Mouse (Mus musculus) liver (tissue): ENCODE results near the gene Ctdspl.
A peak's percentile ranks its signal among the peaks of the same experiment; 100 is the strongest.

Experiments
- DNase-seq: peaks from one replicate; pipeline ENCODE4 v3.0.0-alpha.2; 2020; ENCODE audit warnings: mixed read lengths

The Ctdspl gene

DNA sequence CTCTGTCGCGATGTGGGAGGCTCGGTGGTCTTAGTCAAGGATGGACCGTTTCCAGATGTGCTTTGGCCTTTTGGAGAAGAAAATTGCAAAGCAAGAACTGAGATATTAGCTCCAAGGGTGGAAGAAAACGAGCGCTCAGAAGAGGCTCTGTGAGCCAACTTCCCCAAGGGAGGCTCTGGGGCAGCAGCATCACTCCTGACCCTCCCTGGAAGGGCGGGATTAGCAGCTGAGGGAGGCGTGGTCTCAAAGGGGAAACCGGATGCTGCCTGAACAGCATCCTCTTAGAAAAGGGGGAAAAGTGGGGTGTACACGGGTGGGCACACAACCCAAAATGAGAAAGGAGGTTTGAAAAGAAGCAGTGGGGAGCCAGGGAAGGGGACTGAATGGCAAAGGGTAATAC, 23.8 kb downstream of the Ctdspl start:
- DNase-seq, result no peak

DNA sequence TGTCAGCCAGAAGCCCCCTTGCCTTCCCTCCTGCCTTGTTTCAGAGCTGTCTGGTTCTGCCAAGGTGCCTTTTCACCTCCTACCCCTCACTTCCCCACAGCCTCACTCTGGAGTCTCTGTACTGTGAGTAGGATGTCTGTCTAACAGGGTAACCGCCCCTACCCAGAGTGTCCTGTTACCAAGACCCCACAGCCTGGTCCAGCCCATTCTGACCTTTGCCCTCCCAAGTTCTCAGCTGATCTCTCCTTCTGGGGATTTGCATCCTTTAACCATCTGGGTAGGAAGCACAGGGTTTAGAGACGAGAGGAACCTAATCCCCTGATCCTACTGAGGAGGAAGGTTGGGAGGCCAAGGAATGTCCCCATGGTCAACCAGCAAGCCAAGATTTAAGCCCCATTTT, 24.5 kb downstream of the Ctdspl start:
- DNase-seq, result no peak

DNA sequence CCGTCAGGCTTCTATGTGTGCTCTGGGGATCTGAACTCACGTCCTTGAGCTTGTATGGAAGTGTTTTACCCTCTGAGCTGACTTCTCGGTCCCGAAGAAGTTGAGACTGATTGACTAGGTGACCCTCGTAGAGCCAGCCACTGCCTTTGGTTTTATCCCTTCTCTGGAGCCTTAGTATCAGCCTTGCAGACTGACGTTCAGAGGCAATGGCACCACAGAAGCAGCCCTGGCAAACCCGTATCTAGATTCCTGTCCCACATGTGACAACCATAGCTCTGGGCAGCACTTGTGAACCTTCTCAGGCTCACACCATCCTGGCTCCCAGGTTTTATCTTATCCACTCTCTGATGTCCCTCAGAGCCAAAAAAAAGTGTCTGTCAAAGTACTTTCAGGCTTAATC, 25.1 kb downstream of the Ctdspl start:
- DNase-seq, result no peak

DNA sequence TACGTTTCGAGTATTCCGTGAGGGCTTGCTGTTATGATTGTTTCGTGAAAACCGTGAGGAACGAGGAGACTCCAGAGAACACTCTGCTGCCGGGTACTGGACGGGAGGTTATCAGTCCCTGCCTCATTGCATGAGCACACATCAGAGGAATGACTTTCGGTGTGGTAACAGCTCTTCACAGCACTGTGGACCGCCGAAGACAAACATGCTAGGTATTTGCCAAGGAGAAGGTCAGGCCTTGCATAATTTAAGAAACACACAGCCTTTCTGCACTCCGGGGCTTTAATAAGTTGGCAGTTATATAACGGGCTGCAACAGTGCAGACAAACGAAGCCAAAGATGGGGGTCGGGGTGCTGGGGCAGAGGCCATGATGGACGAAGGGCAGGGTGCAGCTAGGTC, 25.9 kb downstream of the Ctdspl start:
- no peak for DNase-seq

DNA sequence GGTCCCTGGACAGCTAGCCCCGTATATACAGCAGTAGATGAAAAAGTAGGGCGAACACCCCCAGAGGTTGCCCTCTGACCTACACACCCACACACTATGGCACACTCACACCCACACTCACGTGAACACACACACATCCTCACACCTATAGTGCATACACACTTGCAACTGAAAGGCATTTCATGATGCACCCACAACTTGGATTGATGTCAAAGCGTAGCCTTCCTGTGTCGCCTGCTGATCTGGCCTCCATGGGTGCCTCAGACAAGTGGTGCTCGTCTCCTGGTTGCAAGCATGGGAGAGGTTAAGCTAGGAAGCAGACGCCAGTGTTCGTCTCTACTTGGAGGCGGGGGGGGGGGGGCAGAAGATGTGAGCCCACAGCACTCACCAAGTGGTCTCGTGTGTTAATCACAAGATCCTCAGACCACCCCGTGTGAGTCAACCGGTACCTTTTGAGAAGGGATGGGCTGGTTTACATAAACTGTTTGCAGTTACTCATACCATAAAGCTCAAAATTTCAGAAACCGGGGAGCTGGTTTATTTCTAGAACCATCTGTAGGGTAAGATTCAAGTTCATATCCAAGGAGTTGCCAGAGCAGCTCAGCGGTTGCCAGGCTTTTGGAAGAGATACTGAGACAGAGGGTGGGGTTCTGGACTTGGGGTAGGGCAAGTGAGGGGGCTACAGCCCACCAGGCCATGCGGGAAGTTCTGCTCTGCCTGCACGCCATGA, 27.4 kb downstream of the Ctdspl start:
- no peak for DNase-seq

DNA sequence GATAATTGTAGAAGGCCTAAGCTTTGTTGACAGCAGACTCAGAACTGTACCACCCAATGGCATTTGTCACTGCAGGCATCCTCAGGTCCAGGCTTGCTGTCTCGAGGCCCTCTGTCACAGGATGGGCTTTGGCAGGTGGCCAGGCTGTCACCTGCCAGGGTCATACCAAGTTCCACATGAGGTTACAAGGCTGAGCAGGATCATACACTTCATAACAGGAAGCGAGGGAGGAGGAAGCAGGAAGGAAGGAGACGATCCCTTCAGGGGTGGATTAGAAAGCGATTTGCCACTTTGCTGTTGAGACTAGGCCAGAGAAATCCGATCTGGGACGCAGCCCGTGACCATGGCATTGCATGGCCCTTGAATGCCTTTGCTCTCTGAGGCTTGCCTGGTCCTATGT, 32.5 kb downstream of the Ctdspl start:
- no peak for DNase-seq

DNA sequence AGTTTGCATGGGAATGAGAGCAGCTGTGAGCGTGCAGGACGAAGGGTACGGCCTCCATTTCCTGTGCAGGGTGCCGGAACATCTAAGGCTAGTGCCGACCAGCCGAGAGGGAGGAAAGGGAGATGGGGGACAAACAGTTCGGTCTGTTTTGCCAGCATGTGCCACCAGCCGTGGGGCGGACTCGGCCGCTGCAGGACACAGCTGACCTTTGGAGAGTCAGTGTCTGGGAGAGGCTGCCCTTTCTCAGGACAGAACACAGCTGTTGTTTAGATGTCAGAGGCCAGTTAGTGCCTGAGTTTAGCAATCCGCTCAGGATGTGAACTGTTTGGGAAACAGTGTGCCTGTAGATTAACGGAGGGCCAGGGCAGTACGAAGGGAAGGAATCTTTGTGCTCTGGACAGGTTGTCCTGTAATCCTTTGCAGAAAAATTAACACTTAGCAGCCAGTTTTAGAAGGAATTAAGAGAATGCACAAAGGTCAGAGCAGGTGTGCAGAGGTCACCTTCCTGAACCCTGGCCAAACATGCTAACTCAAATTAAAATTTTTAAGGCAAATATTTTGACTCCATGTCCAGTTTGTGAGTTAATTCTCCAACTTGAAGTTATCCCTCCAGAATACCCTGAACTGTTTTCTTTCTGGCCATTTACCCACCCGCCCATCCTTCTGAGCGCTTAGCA, 34.3 kb downstream of the Ctdspl start:
- peak; percentile 28 for DNase-seq

DNA sequence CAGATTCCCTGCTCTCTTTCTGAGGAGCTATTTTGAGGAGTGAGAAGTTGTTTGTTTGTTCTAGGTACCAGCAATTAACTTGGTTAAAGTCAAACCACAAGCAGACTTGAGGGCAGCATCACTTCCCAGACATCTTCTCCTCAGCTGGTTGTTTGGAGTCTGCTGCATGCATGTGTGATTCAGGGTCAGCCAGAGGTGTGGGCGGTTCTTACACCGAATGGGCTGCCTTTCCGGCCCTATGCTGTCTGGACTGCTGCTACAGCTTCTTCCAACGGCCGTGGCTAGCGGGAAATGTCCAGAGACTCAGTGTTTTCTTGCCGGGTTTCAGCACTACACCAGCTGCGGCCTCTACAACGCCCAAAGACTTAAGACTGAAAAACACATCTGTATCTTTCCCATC, 36.9 kb downstream of the Ctdspl start:
- no peak for DNase-seq

DNA sequence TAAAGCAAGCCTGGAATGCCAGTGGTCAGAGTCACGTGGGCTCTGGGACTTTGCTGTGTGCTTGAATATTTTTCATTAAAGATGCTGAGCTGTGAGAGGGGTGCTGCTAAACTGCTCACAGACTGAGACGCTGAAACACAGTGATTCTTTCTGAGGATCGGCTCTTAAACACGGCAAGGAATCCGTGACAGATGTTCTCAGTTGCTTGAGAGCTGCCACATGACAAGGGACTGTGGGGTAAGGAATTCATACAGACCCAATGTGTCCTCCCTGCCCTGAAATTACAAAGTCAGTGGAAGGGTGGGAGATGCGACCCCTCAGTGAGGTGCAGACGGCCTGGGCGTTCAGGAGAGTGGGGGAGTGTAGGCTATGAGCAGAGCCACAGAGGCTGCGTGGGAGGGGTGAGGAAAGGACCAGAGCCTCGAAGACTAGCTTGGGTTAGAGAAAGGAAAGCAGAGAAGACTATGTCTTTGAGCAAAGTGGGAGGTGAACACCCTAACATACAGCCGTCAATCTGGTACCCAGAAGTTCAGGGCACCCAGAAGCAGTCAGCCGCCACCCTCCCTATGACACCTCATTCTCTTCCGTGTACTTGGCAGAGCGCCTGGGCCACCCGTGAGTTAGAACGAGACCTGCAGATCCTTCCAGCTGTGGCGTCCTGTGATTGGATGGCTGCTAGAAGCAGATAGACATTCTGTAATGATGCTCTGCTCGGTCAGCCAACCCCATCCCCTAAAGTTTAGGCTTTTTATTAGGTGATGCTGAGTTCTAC, 38.2 kb downstream of the Ctdspl start:
- DNase-seq, result no peak

DNA sequence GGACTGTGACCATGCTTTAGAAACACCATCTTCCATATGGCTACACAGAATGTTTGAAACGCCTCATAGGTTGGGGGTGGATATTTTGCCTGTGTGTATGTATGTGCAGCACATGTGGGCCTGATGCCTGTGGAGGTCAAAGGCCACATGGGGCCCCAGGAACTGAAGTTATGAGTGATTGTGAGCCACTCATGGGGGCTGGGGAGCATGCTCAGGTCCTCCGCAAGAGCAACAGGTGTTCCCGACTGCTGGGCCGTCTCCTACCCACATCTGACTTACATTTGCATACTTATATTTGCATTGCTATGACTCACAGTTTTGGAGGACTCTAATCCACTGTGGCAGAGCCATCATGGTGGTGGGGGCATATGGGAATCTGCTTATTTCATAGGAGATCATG, 43.6 kb downstream of the Ctdspl start:
- DNase-seq, result no peak

DNA sequence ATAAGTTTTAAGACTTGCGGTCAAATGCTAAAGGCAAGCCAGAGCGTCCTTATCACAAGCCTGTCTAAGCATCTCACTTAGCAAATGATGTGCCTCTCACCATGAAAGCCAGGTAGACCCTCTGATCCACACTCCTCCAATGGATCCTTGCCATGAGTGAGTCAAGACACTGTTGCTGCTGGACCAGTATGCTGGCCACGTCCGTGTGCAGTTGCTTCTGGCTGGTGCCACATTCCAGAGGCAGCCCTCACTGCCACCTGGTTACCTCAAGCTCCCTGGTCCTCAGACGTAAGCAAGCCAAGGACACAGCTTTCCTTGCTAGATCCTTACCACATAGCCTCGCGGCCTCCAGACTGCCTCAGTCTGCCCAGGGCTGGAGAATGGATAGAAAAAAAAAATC, 46.8 kb downstream of the Ctdspl start:
- DNase-seq, result no peak

DNA sequence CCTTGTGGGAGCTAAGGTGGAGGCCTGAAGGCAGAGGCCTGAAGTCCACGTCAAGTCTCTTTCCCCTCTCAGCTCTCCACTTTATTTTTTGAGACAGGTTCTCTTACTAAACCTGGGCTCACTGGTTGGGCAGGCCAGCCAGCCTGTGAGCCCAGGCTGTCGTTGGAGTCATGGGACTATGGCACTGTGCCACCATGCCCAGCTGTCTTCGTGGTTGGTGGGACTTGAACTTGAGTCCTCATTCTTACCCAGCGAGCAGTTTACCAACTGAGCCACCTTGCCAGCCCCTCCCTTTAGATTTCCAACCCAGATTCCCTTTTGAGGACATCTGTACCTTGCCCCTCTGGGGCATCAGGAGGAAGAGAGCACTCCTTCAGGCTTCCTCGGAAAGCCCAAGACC, 47.3 kb downstream of the Ctdspl start:
- no peak for DNase-seq

DNA sequence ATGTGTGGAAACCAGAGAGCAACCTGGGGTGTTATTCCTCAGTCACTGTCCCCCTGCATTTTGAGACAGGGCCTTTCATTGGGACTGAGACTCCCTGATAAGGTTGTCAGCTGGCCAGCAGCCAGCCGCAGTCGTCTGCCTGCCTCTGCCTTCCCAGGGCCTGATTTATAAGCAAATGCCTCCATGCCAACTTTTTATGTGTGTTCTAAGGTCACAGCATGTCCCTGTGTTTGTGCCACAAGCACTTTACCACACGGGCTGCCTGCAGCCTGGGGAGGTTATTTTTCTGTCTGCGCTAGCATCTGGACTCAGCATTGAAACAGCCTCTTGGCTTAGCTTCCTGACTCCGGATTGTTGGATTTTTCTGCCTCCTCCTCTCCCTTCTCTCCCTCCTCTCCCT, 47.9 kb downstream of the Ctdspl start:
- DNase-seq, result no peak

DNA sequence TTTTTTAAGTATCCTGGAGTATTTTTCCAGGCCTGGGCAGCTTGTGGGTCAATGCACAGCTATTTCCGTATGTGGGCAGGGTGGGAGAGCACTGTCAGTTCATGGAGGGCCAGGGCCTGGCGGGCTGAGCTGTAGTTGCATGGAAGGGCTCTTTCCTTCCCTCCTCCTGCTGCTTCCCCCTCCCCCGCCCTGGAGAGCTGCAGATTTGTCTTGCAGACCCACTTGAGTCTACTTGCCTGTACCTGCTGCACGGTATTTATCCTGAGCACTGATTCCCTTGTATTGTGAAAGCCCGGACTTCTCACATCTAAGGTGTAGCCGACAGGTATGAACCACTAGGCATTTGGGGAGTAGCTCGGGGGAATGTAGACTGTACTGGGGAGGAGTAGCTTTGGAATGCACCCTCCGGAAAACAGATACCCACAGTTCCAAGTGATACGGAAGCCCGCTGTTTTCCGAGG, 49.0 kb downstream of the Ctdspl start:
- no peak for DNase-seq

DNA sequence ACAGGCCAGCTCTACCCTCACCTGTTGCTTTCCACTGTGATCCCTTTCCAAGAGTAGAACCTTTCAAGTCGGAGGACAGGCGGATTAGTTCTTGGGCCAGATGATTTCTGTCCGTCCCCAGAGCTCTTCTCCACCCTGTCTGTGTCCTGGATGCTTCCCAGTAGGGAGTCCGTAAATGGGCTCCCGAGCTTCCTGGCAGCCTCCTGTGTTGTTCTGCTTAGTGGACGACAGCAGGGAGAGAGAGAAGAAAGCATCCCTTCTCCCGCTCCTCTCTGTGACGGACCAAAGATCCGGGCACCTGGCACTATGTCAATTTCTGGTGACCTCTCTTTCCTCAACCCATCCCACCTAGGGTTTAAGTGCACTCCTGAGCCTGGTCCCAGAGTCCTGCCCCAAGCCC, 49.5 kb downstream of the Ctdspl start:
- no peak for DNase-seq

DNA sequence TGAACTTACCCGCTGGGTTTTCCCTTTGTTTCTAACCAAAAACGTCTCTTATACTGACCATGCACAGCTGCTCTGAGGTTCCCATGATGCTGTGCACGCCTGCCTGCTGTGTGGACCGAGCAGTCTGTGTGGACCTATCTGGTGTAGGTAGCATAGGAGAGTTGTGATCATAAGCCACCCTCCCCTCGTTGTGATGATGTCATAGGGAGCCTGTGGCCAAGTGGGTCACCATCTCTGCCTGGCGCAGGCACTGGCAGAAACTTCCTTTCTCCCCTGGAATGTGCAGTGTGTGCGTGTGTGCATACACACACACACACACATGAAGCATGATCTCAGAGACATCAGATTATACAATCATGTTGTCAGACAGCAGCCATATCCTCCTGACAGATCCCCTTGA, 50.3 kb downstream of the Ctdspl start:
- no peak for DNase-seq

DNA sequence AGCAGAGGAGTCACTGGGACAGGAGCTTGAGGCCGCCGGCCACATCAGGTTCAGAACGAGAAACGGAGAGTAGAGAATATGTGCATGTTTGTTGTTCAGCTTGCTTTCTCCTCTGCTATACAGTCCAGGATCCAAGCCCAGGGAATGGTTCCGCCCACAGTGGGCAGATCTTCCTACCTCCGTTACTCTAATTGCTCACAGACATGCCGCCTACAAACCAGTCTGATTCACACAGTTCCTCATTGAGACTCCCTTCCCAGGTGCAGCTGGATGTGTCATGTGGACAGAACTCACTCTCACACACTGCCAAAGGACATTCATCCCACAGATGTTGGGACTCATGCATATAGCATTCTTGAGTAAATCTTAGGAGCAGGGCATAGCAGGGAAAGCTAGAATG, 51.2 kb downstream of the Ctdspl start:
- no peak for DNase-seq

DNA sequence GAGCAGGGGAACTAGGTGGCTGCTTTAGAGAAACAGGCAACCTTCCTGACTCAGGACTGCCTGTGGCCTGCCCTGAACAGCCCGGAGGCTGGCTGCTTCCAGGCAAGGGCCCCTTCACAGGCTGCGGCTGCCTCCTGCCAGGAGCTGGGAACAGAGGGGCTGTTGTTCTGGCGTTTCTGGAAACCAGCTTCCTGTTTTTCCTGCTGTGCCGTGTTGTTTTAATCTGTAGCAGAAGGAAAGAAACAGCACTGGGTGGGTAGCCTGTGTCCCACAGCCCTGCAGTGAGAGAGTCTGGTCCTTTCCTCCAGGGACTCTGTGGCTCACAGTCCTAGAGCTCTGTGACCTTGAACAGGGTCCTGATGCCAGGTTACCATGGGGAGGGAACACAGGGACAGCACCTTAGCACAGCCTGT, 54.2 kb downstream of the Ctdspl start:
- no peak for DNase-seq

DNA sequence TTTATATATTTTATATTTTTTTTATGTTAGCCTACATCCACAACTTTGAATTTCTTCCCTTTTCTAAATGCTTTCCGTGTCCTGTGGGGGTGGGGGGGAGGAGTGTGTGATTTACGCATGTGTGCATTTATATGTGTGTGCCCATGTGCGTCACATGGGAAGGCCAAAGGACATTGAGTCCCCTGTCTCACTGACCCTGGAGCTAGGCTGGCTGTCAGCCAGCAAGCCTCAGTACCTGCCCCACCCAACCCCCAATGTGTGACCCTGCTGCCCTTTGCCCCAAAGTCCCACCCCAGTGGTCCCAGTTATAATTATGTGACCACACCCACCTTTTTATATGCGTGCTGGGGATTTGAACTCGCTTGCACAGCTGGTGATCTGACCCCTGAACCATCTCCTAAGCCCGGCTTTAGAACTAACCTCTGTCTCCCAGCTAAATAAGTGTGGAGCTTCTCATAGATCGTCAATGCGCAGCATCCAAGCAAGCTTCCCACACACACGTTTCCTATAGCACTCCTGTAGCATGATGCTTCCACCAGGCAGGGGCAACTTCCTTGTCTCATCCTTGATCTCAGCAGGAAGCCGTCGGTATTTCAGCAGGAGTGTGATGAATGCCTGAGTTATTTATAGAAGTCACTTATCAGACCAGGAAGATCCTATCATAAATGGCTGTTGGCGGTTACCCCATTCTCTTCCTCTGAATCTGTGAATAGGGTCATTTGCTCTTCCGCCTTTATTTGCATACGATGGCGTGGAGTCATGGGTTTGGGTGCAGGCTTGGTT, 58.6 kb downstream of the Ctdspl start:
- no peak for DNase-seq

DNA sequence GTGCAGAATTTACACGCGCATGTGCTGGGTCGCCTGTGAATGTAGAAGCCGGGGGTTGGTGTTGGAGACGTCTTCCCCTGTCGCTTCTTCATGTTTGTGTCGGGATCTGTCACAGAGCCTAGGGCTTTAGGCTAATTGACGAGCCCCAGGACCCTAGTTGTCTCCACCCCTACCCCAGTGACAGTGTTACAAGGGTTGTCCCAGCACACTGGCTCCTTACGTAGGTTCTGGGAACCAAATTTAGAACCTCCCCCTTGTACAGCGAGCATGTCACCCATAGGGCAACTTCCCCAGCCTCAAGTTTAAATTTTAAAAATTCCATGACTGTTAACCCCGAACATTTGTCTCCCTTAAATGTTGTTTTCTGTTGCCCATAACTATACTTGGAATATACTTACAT, 60.0 kb downstream of the Ctdspl start:
- DNase-seq, result no peak

DNA sequence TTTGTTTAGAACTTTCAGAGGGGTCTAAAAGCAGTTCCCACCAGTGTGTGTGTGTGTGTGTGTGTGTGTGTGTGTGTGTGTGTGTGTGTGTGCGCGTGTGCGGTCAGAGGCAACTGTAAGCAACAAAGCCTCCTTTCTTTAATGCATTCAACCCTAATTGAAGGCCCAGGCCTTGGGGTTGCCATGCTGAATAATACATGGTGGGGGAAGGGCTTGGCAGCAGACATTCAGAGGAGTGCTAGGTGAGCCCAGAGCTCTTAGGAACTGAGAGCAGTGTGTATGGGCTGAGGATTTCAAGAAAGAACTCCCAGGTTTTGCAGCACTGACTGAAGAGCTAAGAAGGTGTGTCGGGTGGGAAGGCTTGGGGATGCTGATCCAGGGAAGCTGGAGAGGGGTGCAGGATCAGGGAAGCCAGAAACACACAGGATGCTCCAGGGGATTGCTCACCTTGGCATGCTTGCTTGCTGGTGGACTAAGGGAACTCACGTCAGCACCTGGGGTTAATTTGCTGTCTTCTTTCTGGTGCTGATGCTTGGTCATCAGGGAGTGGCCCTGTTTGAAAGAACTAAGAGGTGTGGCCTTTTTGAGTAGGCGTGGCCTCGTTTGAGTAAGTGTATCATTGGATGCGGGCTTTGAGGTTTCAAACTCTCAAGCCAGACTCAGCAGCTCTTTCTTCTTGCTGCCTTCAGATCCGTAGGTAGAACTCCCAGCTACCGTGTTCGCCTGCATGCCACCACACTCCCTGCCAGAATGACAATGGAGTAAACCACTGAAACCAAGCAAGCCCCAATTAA, 62.7 kb downstream of the Ctdspl start:
- no peak for DNase-seq

DNA sequence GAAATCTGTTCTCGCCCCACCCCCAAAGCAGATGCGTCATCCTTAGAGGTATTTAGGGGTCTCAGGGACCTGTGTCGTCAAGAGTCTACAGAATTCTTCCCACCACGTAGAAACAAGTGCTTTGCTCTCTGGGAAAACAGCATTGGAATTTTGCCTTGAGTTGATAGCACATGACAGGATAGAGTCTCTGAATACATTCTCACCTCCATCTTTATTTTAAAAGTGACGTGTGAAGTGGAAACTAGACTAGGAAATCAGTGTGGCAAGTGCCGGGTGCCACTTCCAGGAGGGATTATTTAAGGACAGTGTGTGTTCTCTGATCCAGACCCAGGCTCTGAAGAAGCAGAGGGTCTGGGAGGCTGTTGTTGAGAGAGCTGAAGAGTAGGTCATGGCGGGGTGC, 64.2 kb downstream of the Ctdspl start:
- DNase-seq, result no peak
